Mouse (Mus musculus) MEL (cell line): ENCODE results near the gene Kcnj6. TPM values are rescaled to one million over a fixed set of nuclear protein-coding genes. Genes with fewer than 3 reads are reported as not detected.

Source experiments
- DNase-seq: peaks from one replicate; pipeline ENCODE4 v3.0.0; 2011; ENCODE audit warnings: low read depth, low spot score
- H3K27ac ChIP-seq: 2 replicates; pipeline ENCODE4 v1.5.1; 2012; ENCODE audit warnings: low read depth, mild to moderate bottlenecking, control low read depth, low read length, moderate library complexity; ENCODE audit not compliant: control insufficient read depth
- H3K27me3 ChIP-seq, 2 experiments: fragments of 150-350 bp in 1 of 2; sonication (generic) in 1 of 2; 2 replicates each; pipeline ENCODE4 v1.6.1; 2012; ENCODE audit warnings: low read length in 2 of 2, mild to moderate bottlenecking in 2 of 2, improper control_type of control experiment in 1 of 2, moderate library complexity in 1 of 2; ENCODE audit not compliant: insufficient read depth in 2 of 2, control insufficient read depth in 1 of 2
- H3K36me3 ChIP-seq, 2 experiments: 2 replicates each; pipeline ENCODE4 v1.6.1; 2012 to 2014; ENCODE audit warnings: low read length in 2 of 2, improper control_type of control experiment in 1 of 2, inconsistent platforms in 1 of 2, mild to moderate bottlenecking in 1 of 2; ENCODE audit not compliant: insufficient read depth in 2 of 2, control insufficient read depth in 1 of 2
- H3K4me1 ChIP-seq, 2 experiments: fragments of 150-350 bp in 1 of 2; sonication (generic) in 1 of 2; 2 replicates each; pipeline ENCODE4 v1.6.1; 2012; ENCODE audit warnings: low read length in 2 of 2, improper control_type of control experiment in 1 of 2, mild to moderate bottlenecking in 1 of 2; ENCODE audit not compliant: insufficient read depth in 2 of 2, control insufficient read depth in 1 of 2
- H3K4me3 ChIP-seq, 2 experiments: fragments of 150-350 bp in 1 of 2; sonication (generic) in 1 of 2; 2 replicates each; pipeline ENCODE4 v1.5.1; 2012; ENCODE audit warnings: low read depth in 2 of 2, low read length in 2 of 2, mild to moderate bottlenecking in 2 of 2, moderate library complexity in 2 of 2, control low read depth in 1 of 2, improper control_type of control experiment in 1 of 2; ENCODE audit not compliant: control insufficient read depth in 1 of 2, insufficient read depth in 1 of 2
- H3K79me2 ChIP-seq: 2 replicates; pipeline ENCODE4 v1.6.1; 2012; ENCODE audit warnings: mild to moderate bottlenecking, low read length, moderate library complexity; ENCODE audit not compliant: control insufficient read depth, poor library complexity, insufficient read depth
- H3K9ac ChIP-seq: 2 replicates; pipeline ENCODE4 v1.6.1; 2012; ENCODE audit warnings: low read depth, mild to moderate bottlenecking, control low read depth, low read length, moderate library complexity; ENCODE audit not compliant: control insufficient read depth, poor library complexity, severe bottlenecking
- H3K9me3 ChIP-seq: fragments of 150-350 bp; sonication (generic); replicated peaks from 2 replicates; pipeline ENCODE4 v1.6.1; 2012; ENCODE audit warnings: mild to moderate bottlenecking, low read length, improper control_type of control experiment, moderate library complexity; ENCODE audit not compliant: insufficient read depth
- BHLHE40 ChIP-seq: IDR thresholded peaks from 2 replicates; pipeline ENCODE4 v1.6.1; 2012; ENCODE audit warnings: low read depth, mild to moderate bottlenecking, inconsistent platforms, low read length, improper control_type of control experiment, borderline replicate concordance
- CHD1 ChIP-seq: IDR thresholded peaks from 2 replicates; pipeline ENCODE4 v1.6.1; 2012; ENCODE audit warnings: low read depth, mild to moderate bottlenecking, inconsistent platforms, low read length, improper control_type of control experiment
- CHD2 ChIP-seq: IDR thresholded peaks from 2 replicates; pipeline ENCODE4 v1.6.1; 2011; ENCODE audit warnings: low read length, improper control_type of control experiment
- E2F4 ChIP-seq: IDR thresholded peaks from 2 replicates; pipeline ENCODE4 v1.6.1; 2011; ENCODE audit warnings: low read depth, low read length, improper control_type of control experiment, borderline replicate concordance
- ELF1 ChIP-seq: IDR thresholded peaks from 2 replicates; pipeline ENCODE4 v1.6.1; 2014; ENCODE audit warnings: low read depth, mild to moderate bottlenecking, inconsistent platforms, low read length, improper control_type of control experiment, moderate library complexity
- ETS1 ChIP-seq: IDR thresholded peaks from 2 replicates; pipeline ENCODE4 v1.6.1; 2012; ENCODE audit warnings: low read depth, mild to moderate bottlenecking, inconsistent platforms, low read length, improper control_type of control experiment, moderate library complexity
- JUND ChIP-seq: IDR thresholded peaks from 2 replicates; pipeline ENCODE4 v1.6.1; 2011; ENCODE audit warnings: low read depth, mild to moderate bottlenecking, improper control_type of control experiment, low read length
- KAT2A ChIP-seq: conservative IDR thresholded peaks from 2 replicates; pipeline ENCODE4 v1.6.1; 2012; ENCODE audit warnings: low read depth, low read length, improper control_type of control experiment, inconsistent platforms
- MAX ChIP-seq: IDR thresholded peaks from 2 replicates; pipeline ENCODE4 v1.6.1; 2011; ENCODE audit warnings: low read length, improper control_type of control experiment
- MYB ChIP-seq: IDR thresholded peaks from 2 replicates; pipeline ENCODE4 v1.6.1; 2011; ENCODE audit warnings: mild to moderate bottlenecking, low read depth, low read length, improper control_type of control experiment
- MYC ChIP-seq: IDR thresholded peaks from 2 replicates; pipeline ENCODE4 v1.6.1; 2011; ENCODE audit warnings: low read depth, mild to moderate bottlenecking, low read length, improper control_type of control experiment, moderate library complexity
- NELFE ChIP-seq: IDR thresholded peaks from 2 replicates; pipeline ENCODE4 v1.6.1; 2011; ENCODE audit warnings: low read depth, low read length, improper control_type of control experiment
- POLR2A ChIP-seq, 2 experiments: IDR thresholded peaks; 2 replicates each; pipeline ENCODE4 v1.6.1; 2011 to 2012; ENCODE audit warnings: low read length in 2 of 2, mild to moderate bottlenecking in 2 of 2, control low read depth in 1 of 2, improper control_type of control experiment in 1 of 2, low read depth in 1 of 2, moderate library complexity in 1 of 2; ENCODE audit not compliant: control insufficient read depth in 1 of 2, insufficient read depth in 1 of 2, poor library complexity in 1 of 2
- POLR2AphosphoS2 ChIP-seq: IDR thresholded peaks from 2 replicates; pipeline ENCODE4 v1.6.1; 2011; ENCODE audit warnings: low read length, improper control_type of control experiment
- RAD21 ChIP-seq: IDR thresholded peaks from 2 replicates; pipeline ENCODE4 v1.6.1; 2011; ENCODE audit warnings: mild to moderate bottlenecking, low read depth, low read length, improper control_type of control experiment
- SIN3A ChIP-seq: IDR thresholded peaks from 2 replicates; pipeline ENCODE4 v1.6.1; 2012; ENCODE audit warnings: low read length, improper control_type of control experiment, inconsistent platforms
- TAL1 ChIP-seq: IDR thresholded peaks from 2 replicates; pipeline ENCODE4 v1.6.1; 2012; ENCODE audit warnings: mild to moderate bottlenecking, inconsistent platforms, low read length, moderate library complexity, mixed read lengths
- TBP ChIP-seq: IDR thresholded peaks from 2 replicates; pipeline ENCODE4 v1.8.0; 2011; ENCODE audit warnings: low read depth, low read length, improper control_type of control experiment
- TCF12 ChIP-seq: IDR thresholded peaks from 2 replicates; pipeline ENCODE4 v1.6.1; 2014; ENCODE audit warnings: low read depth, mild to moderate bottlenecking, inconsistent platforms, low read length, improper control_type of control experiment, moderate library complexity
- UBTF ChIP-seq: IDR thresholded peaks from 2 replicates; pipeline ENCODE4 v1.6.1; 2012; ENCODE audit warnings: low read depth, mild to moderate bottlenecking, inconsistent platforms, low read length, improper control_type of control experiment, moderate library complexity, borderline replicate concordance; ENCODE audit not compliant: insufficient read depth
- USF1 ChIP-seq: IDR thresholded peaks from 2 replicates; pipeline ENCODE4 v1.6.1; 2014; ENCODE audit warnings: low read depth, mild to moderate bottlenecking, inconsistent platforms, low read length, improper control_type of control experiment, moderate library complexity
- USF2 ChIP-seq, 2 experiments: IDR thresholded peaks; 2 replicates each; pipeline ENCODE4 v1.6.1; 2011 to 2012; ENCODE audit warnings: improper control_type of control experiment in 2 of 2, low read length in 2 of 2, borderline replicate concordance in 1 of 2, inconsistent platforms in 1 of 2, low read depth in 1 of 2, mild to moderate bottlenecking in 1 of 2; ENCODE audit not compliant: insufficient read depth in 1 of 2
- polyA plus RNA-seq, 2 experiments: library from polyadenylated mRNA; stranded (reverse) in 1 of 2; unstranded in 1 of 2; fragments of >175 nt in 1 of 2; fragments of >200 nt in 1 of 2; gene quantifications; 2 replicates each; pipeline versions ENCODE4 v1.2.1 to v1.2.4; 2012; ENCODE audit warnings: low replicate concordance in 2 of 2, low read depth in 1 of 2; ENCODE audit not compliant: insufficient read length in 2 of 2, insufficient read depth in 1 of 2, missing spikeins in 1 of 2
- total RNA-seq: library from RNA; depleted of rRNA; stranded (reverse); fragments of 300-350 nt; gene quantifications from 2 replicates; pipeline ENCODE4 v1.2.3, GENCODE M21; 2012

Kcnj6 gene
- total and polyA plus RNA-seq, 3 experiments = not detected

DNA sequence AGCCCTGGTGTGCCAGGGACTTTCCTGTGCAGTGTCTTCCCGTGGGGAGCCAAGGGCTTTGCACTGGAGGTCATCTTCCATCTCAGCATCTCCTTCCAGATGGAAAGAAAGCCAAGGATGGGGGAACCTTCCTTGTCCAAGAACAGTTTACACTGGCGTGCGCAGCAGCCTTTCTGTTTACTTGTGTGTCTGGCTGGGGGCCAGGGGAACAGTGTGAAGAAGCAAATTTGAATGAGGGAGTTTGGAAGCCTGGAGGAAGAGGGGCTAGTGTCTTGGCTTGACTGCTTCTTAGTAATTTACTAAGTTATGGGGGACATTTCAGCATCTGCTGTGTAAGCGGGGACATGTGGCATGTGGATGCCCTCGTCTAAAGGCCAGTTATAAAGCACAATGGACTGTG is 50.7 kb downstream of the Kcnj6 start:
- Histone ChIP-seq H3K4me3 (no peak overlapping the region), H3K9me3 (no peaks in the 10 kb centered on the region), H3K79me2 (no peaks in the 10 kb centered on the region), H3K27me3 (no peaks in the 10 kb centered on the region), H3K36me3 (no peaks in the 10 kb centered on the region), H3K27ac (no peak overlapping the region), H3K9ac (no peak overlapping the region), H3K4me1 (no peaks in the 10 kb centered on the region)
- TF ChIP-seq TAL1 (no peak), POLR2A (IDR thresholded peaks at IDR 0.05; ENCODE audit: control insufficient read depth in 1 of 2, insufficient read depth in 1 of 2, low read depth in 1 of 2, low read length in 2 of 2, poor library complexity in 1 of 2) (no peak), CHD2 (no peak), CHD1 (no peak), TCF12 (no peak), MYC (no peak), E2F4 (no peak), SIN3A (no peak), ELF1 (no peak), USF1 (no peak), MAX (no peak), UBTF (no peak), NELFE (no peak), TBP (no peak), RAD21 (no peak), USF2 (IDR thresholded peaks at IDR 0.05; ENCODE audit: borderline replicate concordance in 1 of 2, insufficient read depth in 1 of 2, low read depth in 1 of 2, low read length in 2 of 2) (no peak), BHLHE40 (no peak), JUND (no peak), POLR2AphosphoS2 (no peak), KAT2A (no peak)
- DNase-seq = no peak

DNA sequence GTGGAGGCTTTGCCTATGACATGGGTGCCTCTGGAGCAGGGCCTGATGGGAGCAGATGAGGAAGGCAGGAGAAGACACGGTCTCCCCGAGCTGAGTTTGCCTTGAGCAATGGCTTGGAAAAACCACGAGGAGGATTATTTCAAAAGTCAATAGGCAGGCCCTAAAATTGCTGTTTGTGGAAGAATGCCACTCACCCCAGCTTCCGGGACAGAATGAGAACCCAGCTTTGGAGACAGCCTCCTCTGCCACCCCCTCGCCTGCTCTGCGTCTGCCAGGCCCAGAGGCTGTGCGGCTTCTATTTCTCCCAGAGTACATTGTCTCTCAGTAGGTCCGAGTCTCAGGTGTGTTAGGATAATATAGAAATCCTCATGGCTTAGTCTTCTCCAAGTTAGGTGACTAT is 64.8 kb downstream of the Kcnj6 start:
- no peak for DNase-seq
- Histone ChIP-seq H3K9me3 (no peaks in the 10 kb centered on the region), H3K36me3 (no peaks in the 10 kb centered on the region), H3K9ac (no peak overlapping the region), H3K4me1 (peaks cover 0 to 5% of the 10 kb centered on the region in 2 experiments; a peak in 1 of 4 replicates), H3K79me2 (no peaks in the 10 kb centered on the region), H3K4me3 (no peak overlapping the region), H3K27me3 (no peaks in the 10 kb centered on the region), H3K27ac (no peak overlapping the region)
- TF ChIP-seq ETS1 = no peak
- no peak for TF ChIP-seq CHD1
- no peak for TF ChIP-seq CHD2
- TF ChIP-seq SIN3A = no peak
- TF ChIP-seq MYB = no peak
- TF ChIP-seq MYC = no peak
